Mouse (Mus musculus) megakaryocyte, embryonic 14.5 days (primary cell): ENCODE data around the gene C2cd4a. TPM values are rescaled to one million over a fixed set of nuclear protein-coding genes. Genes with fewer than 3 reads are reported as not detected.

ENCODE experiments used
- H3K27me3 ChIP-seq: replicated peaks from 2 replicates; pipeline ENCODE3; 2012; ENCODE audit warnings: inconsistent platforms
- H3K36me3 ChIP-seq: replicated peaks from 2 replicates; pipeline ENCODE3; 2012; ENCODE audit warnings: low read length, inconsistent platforms, mixed read lengths
- H3K4me1 ChIP-seq: 2 replicates; pipeline ENCODE4 v1.6.1; 2012; ENCODE audit warnings: inconsistent platforms
- H3K4me3 ChIP-seq: replicated peaks from 2 replicates; pipeline ENCODE3; 2012; ENCODE audit warnings: moderate library complexity, mild to moderate bottlenecking, inconsistent platforms
- H3K9me3 ChIP-seq: 2 replicates; pipeline ENCODE4 v1.6.1; 2012; ENCODE audit warnings: inconsistent platforms
- FLI1 ChIP-seq: IDR thresholded peaks from 2 replicates; pipeline ENCODE4 v1.6.1; 2012; ENCODE audit warnings: low read length, inconsistent platforms, mixed read lengths
- GATA1 ChIP-seq: IDR thresholded peaks from 3 replicates; pipeline ENCODE4 v1.6.1; 2012; ENCODE audit warnings: mixed read lengths, low read length, inconsistent platforms, borderline replicate concordance
- polyA plus RNA-seq: library from polyadenylated mRNA; stranded (reverse); fragments of >175 nt; gene quantifications from 2 replicates; pipeline ENCODE4 v1.2.3, GENCODE M21; 2012; ENCODE audit warnings: low replicate concordance; ENCODE audit not compliant: insufficient read depth

The C2cd4a gene
- polyA plus RNA-seq, 1 experiment, result not detected

DNA sequence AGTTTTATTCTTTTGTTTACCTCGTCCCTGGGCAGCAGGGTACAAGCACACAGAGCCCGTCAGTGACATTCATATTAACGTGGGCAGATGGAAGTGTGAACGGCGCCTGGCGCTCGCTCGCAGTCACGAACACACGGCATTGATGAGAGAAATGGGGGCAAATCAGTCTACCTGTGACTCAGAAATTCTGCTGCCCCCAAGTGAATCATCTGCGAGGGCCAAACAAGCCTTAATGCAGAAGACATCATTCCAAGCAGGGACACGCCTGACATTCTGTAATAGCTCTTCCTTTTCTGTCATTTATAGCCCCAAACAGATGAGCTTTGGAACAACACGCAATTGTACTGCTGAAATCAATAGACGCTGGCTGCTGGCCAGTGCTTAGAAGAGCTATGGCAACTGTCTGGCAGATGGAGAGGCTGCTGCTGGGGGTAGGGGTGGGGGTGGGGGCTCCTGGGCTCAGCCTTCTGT is 36.9 kb downstream of the C2cd4a start:
- Histone ChIP-seq H3K27me3 (peaks cover 13% of the 10 kb centered on the region), H3K4me3 (no peak overlapping the region), H3K36me3 (no peaks in the 10 kb centered on the region), H3K9me3 (no peaks in the 10 kb centered on the region), H3K4me1 (peaks cover 13% of the 10 kb centered on the region)
- TF ChIP-seq GATA1 (no peak), FLI1 (no peak)

DNA sequence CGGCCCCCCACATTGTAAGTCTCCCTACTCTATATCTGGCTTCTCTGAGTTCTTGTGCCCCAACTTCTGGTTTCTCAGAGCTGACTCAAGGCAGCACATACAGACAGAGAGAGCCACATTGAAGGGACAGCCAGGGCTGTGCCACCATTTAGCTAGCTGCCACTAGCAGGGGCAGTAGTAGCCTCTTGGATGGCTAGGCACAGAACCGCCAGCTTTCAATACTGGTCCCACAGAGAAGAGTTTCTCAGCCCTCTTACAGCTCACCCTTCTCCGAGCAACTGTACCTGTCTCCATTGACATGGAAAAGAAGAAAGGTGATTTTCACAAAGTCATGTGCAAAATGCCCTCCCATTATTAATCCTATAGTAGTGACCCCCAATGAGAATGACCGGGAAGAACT is 37.5 kb downstream of the C2cd4a start:
- peaks cover 10% of the 10 kb centered on the region for H3K4me1 ChIP-seq
- no peaks in the 10 kb centered on the region for H3K9me3 ChIP-seq
- no peak overlapping the region for H3K4me3 ChIP-seq
- H3K27me3 ChIP-seq, result peaks cover 14% of the 10 kb centered on the region
- TF ChIP-seq FLI1 (no peak), GATA1 (no peak)
- H3K36me3 ChIP-seq, result no peaks in the 10 kb centered on the region

DNA sequence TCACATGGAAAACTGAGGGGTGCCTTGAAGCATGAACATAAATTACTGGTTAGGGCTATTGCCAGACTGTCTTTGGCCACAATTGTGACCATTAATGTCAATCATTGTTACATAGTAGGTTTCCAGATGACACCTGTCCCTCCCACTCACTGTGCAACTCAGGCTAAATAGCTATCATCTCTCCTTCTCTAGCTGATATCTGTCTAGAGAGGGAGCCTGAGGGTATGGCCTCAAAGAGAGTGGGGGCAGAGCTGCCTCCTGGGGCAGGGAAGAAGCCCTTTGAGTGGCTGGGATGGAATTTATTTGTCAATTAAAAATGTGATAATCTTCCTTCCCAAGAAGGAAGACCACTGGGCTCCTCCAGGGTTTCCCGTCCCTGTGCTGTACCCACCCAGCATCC is 37.9 kb downstream of the C2cd4a start:
- H3K9me3 ChIP-seq, result no peaks in the 10 kb centered on the region
- no peak overlapping the region for H3K4me3 ChIP-seq
- peaks cover 14% of the 10 kb centered on the region for H3K27me3 ChIP-seq
- peaks cover 7% of the 10 kb centered on the region for H3K4me1 ChIP-seq
- TF ChIP-seq GATA1 (no peak), FLI1 (no peak)
- no peaks in the 10 kb centered on the region for H3K36me3 ChIP-seq

DNA sequence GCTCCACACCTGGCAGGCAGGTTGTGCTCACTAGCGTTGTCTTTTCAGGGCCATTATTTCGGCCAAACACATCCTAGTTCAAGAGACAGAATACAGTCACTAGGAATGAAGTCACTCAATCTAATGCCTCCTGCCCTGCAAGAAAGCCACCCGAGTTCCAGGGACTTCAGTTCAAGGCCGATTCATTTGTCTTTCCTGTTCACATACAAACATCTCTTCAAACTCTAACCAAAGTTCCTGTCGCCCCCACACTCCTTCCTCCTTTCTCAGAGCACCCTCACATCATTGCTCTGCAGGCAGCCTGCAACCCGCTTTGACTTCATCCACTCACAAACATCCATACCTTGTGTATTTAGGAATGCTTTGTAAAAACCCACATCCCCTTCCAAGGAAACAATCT is 38.6 kb downstream of the C2cd4a start:
- no peaks in the 10 kb centered on the region; the same call in 1 of the 2 replicates for H3K4me1 ChIP-seq
- no peaks in the 10 kb centered on the region for H3K36me3 ChIP-seq
- H3K9me3 ChIP-seq, result no peaks in the 10 kb centered on the region
- no peak overlapping the region for H3K4me3 ChIP-seq
- TF ChIP-seq FLI1 (no peak), GATA1 (no peak)
- H3K27me3 ChIP-seq, result peaks cover 14% of the 10 kb centered on the region

DNA sequence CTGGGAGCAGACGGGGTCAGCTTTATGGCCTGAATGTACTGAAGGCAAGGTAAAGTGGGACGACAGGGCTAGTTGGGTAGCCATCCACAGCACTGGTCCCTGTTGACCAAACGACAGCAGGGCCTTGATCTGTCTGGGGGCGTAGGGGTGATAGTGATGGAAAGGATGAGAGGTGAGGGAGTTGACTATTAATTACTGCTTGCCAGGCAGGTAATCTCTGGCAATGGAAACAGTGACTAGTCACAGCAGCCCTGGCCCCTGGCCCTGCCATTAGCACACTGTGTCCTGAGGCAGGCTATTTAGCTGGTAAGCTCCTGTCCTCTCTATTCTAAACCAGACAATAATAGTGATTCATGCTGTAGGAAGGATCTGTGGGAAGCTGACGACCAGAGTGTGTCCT is 39.7 kb downstream of the C2cd4a start:
- H3K36me3 ChIP-seq, result no peaks in the 10 kb centered on the region
- TF ChIP-seq GATA1, result no peak
- TF ChIP-seq FLI1, result no peak
- no peaks in the 10 kb centered on the region for H3K9me3 ChIP-seq
- H3K4me3 ChIP-seq, result no peak overlapping the region
- no peaks in the 10 kb centered on the region; the same call in 1 of the 2 replicates for H3K4me1 ChIP-seq
- H3K27me3 ChIP-seq, result peaks cover 14% of the 10 kb centered on the region

DNA sequence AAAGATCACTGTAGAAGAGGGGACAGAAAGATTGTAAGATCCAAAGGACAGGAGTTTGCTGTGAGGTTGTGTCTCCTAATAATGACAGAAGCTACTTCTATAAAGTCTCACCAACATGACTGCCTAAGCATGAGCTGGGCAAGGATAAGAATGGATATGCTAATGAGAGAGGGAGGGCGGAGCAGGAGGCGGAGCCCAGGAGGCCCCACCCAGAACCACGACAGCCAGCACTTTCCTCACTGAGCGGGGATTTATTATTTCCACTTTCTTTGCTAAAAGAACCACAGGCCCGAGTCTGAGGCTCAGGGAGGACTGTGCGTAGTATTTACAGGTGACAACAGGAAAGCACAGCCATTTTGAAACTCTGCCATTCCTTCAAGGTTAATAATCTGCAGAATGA is 44.5 kb downstream of the C2cd4a start:
- Histone ChIP-seq H3K36me3 (no peaks in the 10 kb centered on the region), H3K27me3 (peaks cover 6% of the 10 kb centered on the region), H3K9me3 (peaks cover 16% of the 10 kb centered on the region), H3K4me3 (no peak overlapping the region), H3K4me1 (no peaks in the 10 kb centered on the region)
- TF ChIP-seq GATA1 (no peak), FLI1 (no peak)

DNA sequence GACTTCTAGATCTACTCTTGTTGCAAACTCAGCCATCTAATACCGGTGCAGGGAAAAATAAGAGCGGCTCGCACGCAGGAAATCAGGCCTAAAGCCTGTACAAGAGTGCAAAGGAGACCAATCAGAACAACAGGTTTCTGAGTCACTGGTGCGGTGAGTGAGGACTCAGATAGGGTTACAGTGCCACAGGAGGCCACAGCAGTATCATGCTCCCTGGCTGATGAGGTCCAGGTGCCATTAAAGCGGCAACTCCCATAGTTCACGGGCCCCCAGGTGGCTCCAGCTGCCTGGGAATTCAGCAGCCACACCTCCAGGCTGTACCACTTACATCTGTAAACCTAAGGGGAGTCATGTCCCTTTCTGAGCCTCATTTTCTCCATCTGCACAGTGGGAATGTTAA is 45.8 kb downstream of the C2cd4a start:
- Histone ChIP-seq H3K36me3 (no peaks in the 10 kb centered on the region), H3K27me3 (peaks cover 2% of the 10 kb centered on the region), H3K9me3 (peaks cover 16% of the 10 kb centered on the region), H3K4me3 (no peak overlapping the region), H3K4me1 (no peaks in the 10 kb centered on the region)
- TF ChIP-seq FLI1 (no peak), GATA1 (no peak)

DNA sequence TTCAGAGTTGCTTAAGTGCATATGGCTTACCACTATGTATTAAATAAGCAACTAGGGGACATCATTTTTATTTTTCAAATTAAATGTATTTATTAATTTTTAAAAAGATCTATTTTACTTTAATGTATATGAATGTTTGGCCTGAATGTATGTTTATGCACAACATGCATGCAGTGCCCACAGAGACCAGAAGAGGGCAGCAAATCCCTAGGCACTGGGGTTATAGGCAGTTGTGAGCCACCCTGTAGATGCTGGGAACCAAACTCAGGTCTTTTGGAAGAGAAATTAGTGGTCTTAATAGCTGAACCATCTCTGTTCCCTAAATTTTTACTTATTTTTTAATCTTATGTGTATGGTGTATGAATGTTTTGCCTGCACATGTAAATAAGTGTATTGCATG is 48.2 kb downstream of the C2cd4a start:
- H3K36me3 ChIP-seq, result no peaks in the 10 kb centered on the region
- no peak for TF ChIP-seq GATA1
- no peak for TF ChIP-seq FLI1
- peaks cover 4% of the 10 kb centered on the region for H3K27me3 ChIP-seq
- peaks cover 16% of the 10 kb centered on the region for H3K9me3 ChIP-seq
- no peak overlapping the region for H3K4me3 ChIP-seq
- no peaks in the 10 kb centered on the region for H3K4me1 ChIP-seq

DNA sequence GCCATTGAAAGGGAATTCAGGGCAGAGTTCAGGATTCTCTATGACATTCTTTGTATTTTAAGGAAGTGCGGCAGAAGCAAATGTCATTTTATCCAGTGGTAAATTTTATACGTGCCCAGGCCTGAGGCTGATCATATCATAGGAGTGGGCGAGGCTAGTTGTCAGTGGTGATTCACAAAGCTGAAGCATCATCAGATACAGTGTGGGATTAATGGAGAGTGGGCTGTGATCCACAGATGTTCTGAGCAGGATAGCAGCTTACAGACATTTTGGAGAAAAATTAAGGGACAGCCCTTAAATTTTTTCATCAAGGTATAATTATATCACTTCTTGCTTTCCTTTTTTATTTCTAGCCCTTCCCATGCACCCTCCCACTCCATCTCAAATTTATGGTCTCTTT is 48.7 kb downstream of the C2cd4a start:
- no peaks in the 10 kb centered on the region for H3K36me3 ChIP-seq
- TF ChIP-seq GATA1 (no peak), FLI1 (no peak)

DNA sequence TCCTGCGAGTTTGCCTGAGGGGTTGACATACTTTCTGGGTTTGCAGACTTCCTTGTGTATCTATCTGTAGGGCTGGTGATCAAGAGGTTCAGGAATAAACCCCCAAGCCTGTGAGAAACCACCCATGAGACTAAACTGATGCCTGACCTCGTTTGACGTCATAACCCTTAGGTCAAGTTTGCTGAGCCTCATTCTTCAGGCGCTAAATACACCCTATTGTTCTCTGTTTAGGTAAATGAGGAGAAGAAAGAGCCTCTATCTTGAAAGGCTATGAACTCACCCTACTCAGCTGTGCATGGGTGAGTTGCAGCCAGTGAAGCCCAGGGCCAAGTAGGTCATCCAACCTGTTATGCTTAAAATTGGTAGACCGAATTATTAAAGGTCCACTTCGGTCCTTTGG is 49.3 kb downstream of the C2cd4a start:
- H3K4me1 ChIP-seq, result no peaks in the 10 kb centered on the region
- peaks cover 7% of the 10 kb centered on the region for H3K27me3 ChIP-seq
- H3K4me3 ChIP-seq, result no peak overlapping the region
- TF ChIP-seq GATA1, result no peak
- no peak for TF ChIP-seq FLI1
- H3K36me3 ChIP-seq, result no peaks in the 10 kb centered on the region
- peaks cover 16% of the 10 kb centered on the region for H3K9me3 ChIP-seq

More for the DNA sequence above, 48.7 kb downstream of the C2cd4a start:
- Histone ChIP-seq H3K27me3 (peaks cover 7% of the 10 kb centered on the region), H3K4me1 (no peaks in the 10 kb centered on the region), H3K4me3 (no peak overlapping the region), H3K9me3 (peaks cover 16% of the 10 kb centered on the region)

Other genes starting within 250 kb of the C2cd4a start
- gene C2cd4b, start 72.9 kb downstream of the C2cd4a start, polyA plus RNA-seq, result not detected in 2 replicates
- gene Vps13c, start 8.1 kb upstream of the C2cd4a start, polyA plus RNA-seq, result 0.23 and 2.4 TPM in 2 replicates